Mouse (Mus musculus) heart, postnatal 0 days (tissue): ENCODE results near the gene Spata2. TPM values are rescaled to one million over a fixed set of nuclear protein-coding genes. Genes with fewer than 3 reads are reported as not detected.

Source experiments
- ATAC-seq: fragments of 200-750 bp; cut with Nextera tagmentation; 2 replicates; pipeline ENCODE4 v1.8.0; 2017; ENCODE audit warnings: low read depth, moderate number of reproducible peaks, moderate library complexity; ENCODE audit not compliant: insufficient read depth
- DNase-seq: peaks from one replicate; pipeline ENCODE4 v3.0.0-alpha.2; 2016; ENCODE audit warnings: low spot score
- H3K27ac ChIP-seq: fragments of 300-500 bp; sonication (generic); 2 replicates; pipeline ENCODE4 v1.5.1; 2014; ENCODE audit warnings: low read depth, mild to moderate bottlenecking
- H3K27me3 ChIP-seq: fragments of 300-500 bp; sonication (generic); 2 replicates; pipeline ENCODE4 v1.6.1; 2014; ENCODE audit warnings: low read length, mixed read lengths; ENCODE audit not compliant: control insufficient read depth, insufficient read depth
- H3K36me3 ChIP-seq: fragments of 300-500 bp; sonication (generic); replicated peaks from 2 replicates; pipeline ENCODE4 v1.6.1; 2014; ENCODE audit warnings: low read length, mixed read lengths; ENCODE audit not compliant: control insufficient read depth, insufficient read depth
- H3K4me1 ChIP-seq: fragments of 300-500 bp; sonication (generic); 2 replicates; pipeline ENCODE4 v1.6.1; 2014; ENCODE audit warnings: antibody characterized with exemption; ENCODE audit not compliant: control insufficient read depth, insufficient read depth
- H3K4me2 ChIP-seq: fragments of 300-500 bp; sonication (generic); 2 replicates; pipeline ENCODE4 v1.6.1; 2014; ENCODE audit warnings: low read depth, mild to moderate bottlenecking, low read length, moderate library complexity
- H3K4me3 ChIP-seq: fragments of 300-500 bp; sonication (generic); 2 replicates; pipeline ENCODE4 v1.5.1; 2014; ENCODE audit warnings: low read depth, low read length
- H3K9ac ChIP-seq: fragments of 300-500 bp; sonication (generic); replicated peaks from 2 replicates; pipeline ENCODE4 v1.6.1; 2014; ENCODE audit warnings: low read depth, low read length, mixed read lengths
- H3K9me3 ChIP-seq: fragments of 300-500 bp; sonication (generic); replicated peaks from 2 replicates; pipeline ENCODE4 v1.6.1; 2016; ENCODE audit warnings: low read length; ENCODE audit not compliant: control insufficient read depth
- CTCF ChIP-seq: IDR thresholded peaks from 2 replicates; pipeline ENCODE4 v1.5.1; 2016; ENCODE audit warnings: antibody characterized with exemption, control low read depth, low read depth
- EP300 ChIP-seq: IDR thresholded peaks from 2 replicates; pipeline ENCODE4 v1.6.1; 2016; ENCODE audit warnings: antibody characterized with exemption, low read depth
- WGBS: fragments of 180-500 bp; shearing (Covaris S2); extraction: QIAGEN DNeasy Blood & Tissue Kit; methylation state at CpG from one replicate; pipeline ENCODE4 v1.1.7; 2014; 5-methylcytosine and 5-hydroxymethylcytosine counted together
- polyA plus RNA-seq: library from polyadenylated mRNA; unstranded; fragments of >200 nt; fragmentation: Nextera tagmentation; extraction: Ambion mirVana; gene quantifications from 2 replicates; pipeline ENCODE4 v1.2.1, GENCODE M21; 2015
- total RNA-seq: library from RNA; depleted of rRNA; stranded (reverse); fragments of >200 nt; gene quantifications from 2 replicates; pipeline ENCODE4 v1.2.3, GENCODE M21; 2014; ENCODE audit warnings: low replicate concordance

Spata2 gene
- total and polyA plus RNA-seq, 2 experiments from 2014 or later: 12.2 to 17.2 TPM

GRCm38 (mm10) chr2:167483827-167484410 lies 8.8 kb downstream of the Spata2 start:
- Histone ChIP-seq H3K9me3 (no peaks in the 10 kb centered on the region), H3K4me2 (no peak overlapping the region), H3K36me3 (peaks cover 32% of the 10 kb centered on the region), H3K27ac (no peak overlapping the region), H3K4me1 (peaks cover 19% of the 10 kb centered on the region; the same call in 1 of the 2 replicates), H3K9ac (no peak overlapping the region), H3K27me3 (no peaks in the 10 kb centered on the region), H3K4me3 (no peak overlapping the region)
- DNase-seq: no peak
- 91% methylated on average over 24 of the region's 24 CpGs for WGBS
- no peak for ATAC-seq
- no peak for TF ChIP-seq CTCF
- TF ChIP-seq EP300: no peak

- Histone ChIP-seq H3K4me2 (no peak overlapping the region), H3K9ac (no peak overlapping the region), H3K4me1 (peaks cover 19% of the 10 kb centered on the region; the same call in 1 of the 2 replicates), H3K27ac (no peak overlapping the region), H3K9me3 (no peaks in the 10 kb centered on the region), H3K4me3 (no peak overlapping the region), H3K27me3 (no peaks in the 10 kb centered on the region), H3K36me3 (peaks cover 32% of the 10 kb centered on the region)
- DNase-seq (no peak), ATAC-seq (no peak)
- WGBS: 86% methylated on average over 27 of the region's 27 CpGs
- TF ChIP-seq EP300 (no peak), CTCF (no peak)
These were observed 9.4 kb downstream of the Spata2 start for GRCm38 (mm10) chr2:167483081-167483826.

- H3K36me3 ChIP-seq: peaks cover 32% of the 10 kb centered on the region
- no peak overlapping the region for H3K4me2 ChIP-seq
- 84% methylated on average over 4 of the region's 4 CpGs for WGBS
- no peak overlapping the region for H3K4me3 ChIP-seq
- DNase-seq: no peak
- H3K27ac ChIP-seq: no peak overlapping the region
- no peaks in the 10 kb centered on the region for H3K27me3 ChIP-seq
- no peaks in the 10 kb centered on the region for H3K9me3 ChIP-seq
- peaks cover 19% of the 10 kb centered on the region; the same call in 1 of the 2 replicates for H3K4me1 ChIP-seq
- no peak overlapping the region for H3K9ac ChIP-seq
- TF ChIP-seq EP300: no peak
- no peak for TF ChIP-seq CTCF
- no peak for ATAC-seq
These were observed 10.0 kb downstream of the Spata2 start for GRCm38 (mm10) chr2:167482681-167483080.

- Histone ChIP-seq H3K36me3 (peaks cover 31% of the 10 kb centered on the region), H3K4me1 (peaks cover 15% of the 10 kb centered on the region; the same call in 1 of the 2 replicates), H3K27me3 (no peaks in the 10 kb centered on the region), H3K4me3 (no peak overlapping the region), H3K27ac (no peak overlapping the region), H3K4me2 (no peak overlapping the region), H3K9ac (no peak overlapping the region), H3K9me3 (no peaks in the 10 kb centered on the region)
- TF ChIP-seq CTCF (no peak), EP300 (no peak)
- DNase-seq: no peak
- no peak for ATAC-seq
- 100% methylated on average over 1 of the region's 1 CpGs for WGBS
These were observed 13.2 kb downstream of the Spata2 start for GRCm38 (mm10) chr2:167479501-167479900.

GRCm38 (mm10) chr2:167478128-167478527 lies 14.6 kb downstream of the Spata2 start:
- H3K4me3 ChIP-seq: no peak overlapping the region
- H3K9me3 ChIP-seq: no peaks in the 10 kb centered on the region
- DNase-seq: no peak
- WGBS: 33% methylated on average over 2 of the region's 2 CpGs
- peaks cover 15% of the 10 kb centered on the region; the same call in 1 of the 2 replicates for H3K4me1 ChIP-seq
- no peak overlapping the region for H3K4me2 ChIP-seq
- no peaks in the 10 kb centered on the region for H3K27me3 ChIP-seq
- no peak overlapping the region for H3K27ac ChIP-seq
- H3K9ac ChIP-seq: no peak overlapping the region
- H3K36me3 ChIP-seq: peaks cover 30% of the 10 kb centered on the region
- TF ChIP-seq CTCF (no peak), EP300 (no peak)
- no peak for ATAC-seq
